Mouse (Mus musculus) liver, postnatal 0 days (tissue): ENCODE measurements at regions not wholly inside any gene's neighbourhood (a gene's known extent, or its start where the extent isn't known, plus 50 kb on each side); places are given as distances from the start of the nearest gene placed in this dataset.

Experiments used
- CTCF ChIP-seq: sonication (generic); IDR thresholded peaks from 2 replicates; pipeline ENCODE4 v1.5.1; 2016; ENCODE audit warnings: antibody characterized with exemption, low read depth
- EP300 ChIP-seq: IDR thresholded peaks from 2 replicates; pipeline ENCODE4 v1.6.1; 2016; ENCODE audit warnings: antibody characterized with exemption, low read depth, mild to moderate bottlenecking

GRCm38 (mm10) chr3:99812836-99813235 is 72.4 kb upstream of the Spag17 start:
- TF ChIP-seq CTCF (no peak), EP300 (no peak)
